Mouse (Mus musculus): Measurements from ENCODE around the gene Cd19. TPM values are rescaled to one million over a fixed set of nuclear protein-coding genes. Genes with fewer than 3 reads are reported as not detected.

Gene Cd19
- 0.40 TPM in 1 of 2 replicates, not detected in the other for polyA plus RNA-seq (2016; fragmentation: Nextera tagmentation; extraction: Ambion mirVana)

DNA sequence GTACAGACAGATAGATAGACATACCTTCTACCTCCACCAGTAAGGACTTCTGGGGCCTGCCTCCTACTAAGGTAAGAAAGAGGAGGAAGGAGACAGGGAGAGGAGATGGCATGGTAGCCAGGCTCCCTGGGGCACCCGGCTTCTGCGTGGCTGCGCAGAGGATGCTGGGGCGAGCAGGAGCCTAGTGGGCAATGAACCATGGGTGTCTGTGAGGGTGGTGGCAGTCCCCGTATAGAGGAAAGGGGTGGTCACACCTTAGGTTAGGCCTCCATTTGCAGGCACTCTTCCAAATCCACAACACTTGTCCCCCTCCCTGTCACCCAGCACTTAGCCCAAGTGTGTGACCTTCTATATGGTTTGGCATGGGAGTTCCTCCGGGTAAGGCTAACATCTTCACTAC, at the start of gene Cd19:
Gene Cd19, minus strand, starts transcription at position 165 of the 400 bp plus-strand sequence.
- Histone ChIP-seq H3K27ac (no peak within 1 kb of the TSS), H3K9ac (no peak within 1 kb of the TSS), H3K36me3 (replicated peaks) (no peaks in the 10 kb centered on the region), H3K4me2 (no peak within 1 kb of the TSS), H3K27me3 (no peaks in the 10 kb centered on the region), H3K4me3 (replicated peaks) (no peak within 1 kb of the TSS), H3K9me3 (no peaks in the 10 kb centered on the region), H3K4me1 (peaks cover 20% of the 10 kb centered on the region)
- no peak for ATAC-seq (ENCODE audit: low FRiP score)
- 96% methylated on average over 6 of the region's 6 CpGs for WGBS

DNA sequence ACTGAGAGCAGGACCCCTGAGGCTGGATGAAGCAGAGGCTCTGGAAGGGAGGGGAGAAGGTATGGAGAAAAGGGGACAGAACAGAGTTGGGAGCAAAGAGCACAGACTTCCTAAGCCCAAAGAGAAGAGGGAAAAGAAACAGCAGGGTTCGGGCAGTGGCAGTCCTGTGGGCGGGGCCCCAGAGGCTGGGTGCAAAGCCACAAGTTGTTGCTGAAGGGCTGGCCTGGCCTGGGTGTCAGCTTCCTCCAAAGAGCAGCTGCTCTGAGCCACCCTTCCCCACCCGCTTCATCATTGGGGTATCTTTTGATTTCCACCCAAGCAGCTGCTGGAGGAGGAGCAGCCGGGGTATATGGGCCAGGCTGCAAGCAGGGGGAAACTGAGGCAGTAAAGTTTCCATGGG, 49.4 kb upstream of the Cd19 start:
- Histone ChIP-seq H3K4me1 (no peaks in the 10 kb centered on the region), H3K36me3 (replicated peaks) (peaks cover 30% of the 10 kb centered on the region), H3K9ac (no peak overlapping the region), H3K4me3 (replicated peaks) (no peak overlapping the region), H3K9me3 (no peaks in the 10 kb centered on the region), H3K4me2 (no peak overlapping the region), H3K27ac (no peak overlapping the region), H3K27me3 (peaks cover 3% of the 10 kb centered on the region; the same call in 1 of the 2 replicates)
- ATAC-seq (ENCODE audit: low FRiP score) = no peak
- WGBS = 66% methylated on average over 4 of the region's 4 CpGs

DNA sequence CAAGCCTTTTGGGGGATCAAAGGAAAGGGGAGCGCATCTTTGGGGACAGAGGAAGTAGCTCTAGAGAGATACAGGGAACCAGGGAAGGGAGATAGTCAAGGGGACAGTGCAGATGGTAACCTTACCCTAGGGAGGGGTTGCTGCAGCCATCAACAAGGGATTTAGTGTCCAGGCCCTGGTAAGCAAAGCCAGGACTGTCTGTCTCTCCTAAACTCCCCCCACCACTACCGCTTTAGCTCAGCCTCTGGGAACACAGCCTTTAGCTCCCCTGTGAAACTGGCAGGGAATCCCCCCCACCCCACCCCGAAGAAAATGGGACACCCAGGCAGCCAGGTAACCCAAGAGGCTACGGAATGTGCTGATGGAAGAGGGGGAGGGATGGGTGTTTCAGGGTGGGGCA, 48.9 kb upstream of the Cd19 start:
- Histone ChIP-seq H3K36me3 (replicated peaks) (peaks cover 24% of the 10 kb centered on the region), H3K9ac (no peak overlapping the region), H3K9me3 (no peaks in the 10 kb centered on the region), H3K27ac (no peak overlapping the region), H3K4me3 (replicated peaks) (no peak overlapping the region), H3K4me2 (no peak overlapping the region), H3K4me1 (no peaks in the 10 kb centered on the region), H3K27me3 (peaks cover 3% of the 10 kb centered on the region; the same call in 1 of the 2 replicates)
- 67% methylated on average over 4 of the region's 4 CpGs for WGBS
- ATAC-seq (ENCODE audit: low FRiP score) = no peak

DNA sequence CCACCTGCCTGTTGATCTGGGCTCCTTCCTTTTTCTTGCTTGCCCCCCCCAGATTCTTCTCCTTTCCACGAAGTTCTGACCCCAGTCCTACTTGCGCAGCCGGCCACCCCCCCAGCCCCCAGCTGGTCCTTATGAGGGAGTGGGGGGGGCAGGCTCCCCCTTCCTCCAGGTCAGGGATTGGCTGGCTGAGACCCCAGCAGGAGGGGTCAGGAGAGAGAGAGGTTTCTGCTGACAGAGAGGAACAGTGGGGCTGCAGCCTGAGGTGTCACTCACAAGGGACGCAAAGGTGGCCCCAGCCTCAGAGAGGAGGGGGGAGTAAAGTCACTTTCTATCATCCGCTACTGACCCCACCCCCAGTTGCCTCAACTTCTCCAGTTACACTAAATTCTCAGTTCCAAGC, 48.3 kb upstream of the Cd19 start, which contains the start of gene Atp2a1:
Gene Atp2a1, minus strand, starts transcription at position 105 of the 400 bp plus-strand sequence.
- Histone ChIP-seq H3K4me1 (no peaks in the 10 kb centered on the region), H3K27ac (no peak within 1 kb of the TSS), H3K36me3 (replicated peaks) (peaks cover 19% of the 10 kb centered on the region), H3K4me3 (replicated peaks) (no peak within 1 kb of the TSS), H3K27me3 (peaks cover 3% of the 10 kb centered on the region; the same call in 1 of the 2 replicates), H3K9me3 (no peaks in the 10 kb centered on the region), H3K9ac (no peak within 1 kb of the TSS), H3K4me2 (no peak within 1 kb of the TSS)
- ATAC-seq (ENCODE audit: low FRiP score) = no peak
- 56% methylated on average over 5 of the region's 5 CpGs for WGBS

DNA sequence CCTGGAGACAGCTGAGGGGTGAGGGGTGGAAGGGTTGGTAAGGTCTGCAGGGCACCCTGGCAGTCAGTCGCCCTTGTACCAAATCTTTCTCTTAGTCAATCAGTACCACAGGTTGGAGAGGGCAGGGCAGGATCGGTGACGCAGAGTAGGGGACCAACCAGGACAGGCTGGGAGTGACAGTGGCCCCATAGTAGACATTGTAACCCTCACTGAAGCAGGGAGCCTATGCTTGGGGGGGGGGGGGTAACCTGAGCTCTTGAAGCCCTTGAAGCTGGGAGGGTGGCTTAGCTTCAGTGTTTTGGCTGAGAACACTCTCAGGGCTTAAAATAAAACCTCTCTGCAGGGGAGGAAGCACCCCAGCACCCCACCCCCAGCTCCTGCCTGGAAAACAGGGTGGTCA, 46.9 kb upstream of the Cd19 start:
- 53% methylated on average over 3 of the region's 3 CpGs for WGBS
- Histone ChIP-seq H3K36me3 (replicated peaks) (peaks cover 5% of the 10 kb centered on the region), H3K9me3 (no peaks in the 10 kb centered on the region), H3K4me3 (replicated peaks) (no peak overlapping the region), H3K27me3 (peaks cover 3% of the 10 kb centered on the region; the same call in 1 of the 2 replicates), H3K9ac (no peak overlapping the region), H3K27ac (no peak overlapping the region), H3K4me2 (no peak overlapping the region), H3K4me1 (no peaks in the 10 kb centered on the region)
- no peak for ATAC-seq (ENCODE audit: low FRiP score)

DNA sequence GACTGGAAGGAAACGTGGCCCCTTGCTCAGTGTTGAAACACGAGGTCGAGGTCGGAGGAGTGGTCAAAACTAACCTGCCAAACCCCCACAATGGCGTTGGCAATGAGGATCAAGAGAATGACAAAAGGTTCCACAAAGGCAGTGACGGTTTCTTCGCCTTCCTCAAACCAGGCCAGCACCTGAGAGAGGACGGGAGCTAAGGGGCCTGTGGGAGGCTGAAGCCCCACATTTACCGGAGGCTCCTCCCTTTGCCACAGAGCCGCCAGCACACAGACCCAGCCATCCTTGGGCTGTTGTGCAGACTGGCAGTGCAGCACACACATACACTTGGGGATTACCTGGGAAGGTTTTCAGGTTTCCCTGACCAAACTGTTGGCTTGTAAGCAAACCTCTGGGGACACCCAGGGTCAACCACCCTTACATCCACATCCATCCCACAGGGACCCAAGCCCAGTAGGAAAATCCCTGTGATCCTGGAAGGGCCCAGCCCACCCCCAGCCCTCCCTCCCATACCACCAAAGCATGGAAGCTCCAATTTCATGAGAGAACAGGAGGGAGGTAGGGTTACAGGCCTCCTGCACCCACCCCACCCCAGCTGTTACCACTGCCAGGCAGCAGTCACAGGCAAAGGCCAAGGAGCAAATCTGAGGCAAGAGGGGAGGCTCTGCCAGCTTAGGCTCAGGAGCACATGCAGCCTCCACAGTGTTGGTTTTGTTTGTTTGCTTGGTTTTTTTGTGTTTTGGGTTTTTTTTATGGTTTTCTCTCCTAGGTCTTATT, 46.1 kb upstream of the Cd19 start:
- Histone ChIP-seq H3K4me1 (no peaks in the 10 kb centered on the region), H3K27ac (no peak overlapping the region), H3K27me3 (peaks cover 3% of the 10 kb centered on the region; the same call in 1 of the 2 replicates), H3K9ac (no peak overlapping the region), H3K4me2 (no peak overlapping the region), H3K4me3 (replicated peaks) (no peak overlapping the region), H3K36me3 (replicated peaks) (no peaks in the 10 kb centered on the region), H3K9me3 (no peaks in the 10 kb centered on the region)
- no peak for ATAC-seq (ENCODE audit: low FRiP score)
- 57% methylated on average over 10 of the region's 10 CpGs for WGBS

DNA sequence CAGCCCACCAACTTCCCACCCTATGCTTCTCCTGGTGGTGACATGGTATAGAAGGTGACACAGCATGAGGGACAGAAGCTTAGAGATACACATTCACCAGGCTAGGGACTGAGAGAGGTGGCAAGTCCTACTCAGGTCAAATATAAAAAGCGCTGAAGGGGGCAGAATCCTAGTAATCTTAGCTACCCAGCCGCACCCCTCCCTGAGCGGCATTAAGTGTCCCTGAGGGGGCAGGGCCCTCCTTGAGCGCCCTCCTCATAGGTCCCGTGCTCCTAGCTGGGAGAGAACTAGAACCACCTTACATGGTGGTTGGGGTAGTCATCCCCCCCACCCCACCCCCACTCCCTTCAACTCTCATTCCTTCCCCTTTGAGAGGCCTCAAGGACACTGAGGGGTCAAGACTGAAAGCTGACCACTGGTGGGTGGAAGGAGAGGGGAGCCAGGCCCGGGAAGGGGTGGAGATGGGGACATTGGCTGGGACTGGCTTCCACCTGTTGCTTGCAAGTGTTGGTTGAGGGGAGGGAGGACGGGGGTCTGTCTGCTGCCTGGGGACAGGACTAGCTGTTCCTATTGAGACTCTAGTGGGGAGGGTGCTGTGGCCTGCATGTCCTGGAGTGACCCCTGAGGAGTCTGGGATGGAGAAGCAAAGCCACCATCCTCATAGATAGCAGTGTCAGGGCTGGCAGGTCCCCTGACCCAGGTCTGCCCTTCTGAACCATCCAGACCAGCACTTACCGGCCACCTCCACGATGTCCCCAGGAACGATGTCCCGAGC, 44.3 kb upstream of the Cd19 start:
- WGBS = 82% methylated on average over 11 of the region's 11 CpGs
- no peaks in the 10 kb centered on the region for H3K9me3 ChIP-seq
- no peak overlapping the region for H3K4me2 ChIP-seq
- H3K27ac ChIP-seq = no peak overlapping the region
- no peaks in the 10 kb centered on the region for H3K4me1 ChIP-seq
- no peak overlapping the region for H3K9ac ChIP-seq
- H3K36me3 ChIP-seq (replicated peaks) = no peaks in the 10 kb centered on the region
- no peak for ATAC-seq (ENCODE audit: low FRiP score)
- peaks cover 3% of the 10 kb centered on the region; the same call in 1 of the 2 replicates for H3K27me3 ChIP-seq
- no peak overlapping the region for H3K4me3 ChIP-seq (replicated peaks)

DNA sequence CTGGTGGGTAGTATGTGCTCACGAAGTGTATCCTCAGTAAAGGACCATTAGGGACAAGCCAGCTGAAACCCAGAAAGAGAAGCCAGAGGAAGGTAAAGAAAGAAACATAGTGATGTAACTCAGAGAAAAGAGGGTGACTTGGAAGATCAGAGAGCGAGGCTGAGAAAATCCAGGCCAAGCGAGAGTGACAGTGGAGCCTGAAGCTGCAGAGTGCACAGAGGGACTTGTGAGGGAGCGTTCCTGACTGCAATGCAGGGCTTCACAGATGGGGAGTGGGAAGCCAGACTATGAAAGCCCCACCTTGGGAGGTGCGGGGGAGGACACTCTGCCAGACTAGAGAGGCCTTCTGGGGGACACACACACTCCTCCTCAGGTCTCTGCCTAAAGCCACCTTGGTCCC, 43.5 kb upstream of the Cd19 start:
- H3K9me3 ChIP-seq = no peaks in the 10 kb centered on the region
- 85% methylated on average over 5 of the region's 5 CpGs for WGBS
- peaks cover 3% of the 10 kb centered on the region; the same call in 1 of the 2 replicates for H3K27me3 ChIP-seq
- no peaks in the 10 kb centered on the region for H3K4me1 ChIP-seq
- H3K4me2 ChIP-seq = no peak overlapping the region
- no peak overlapping the region for H3K27ac ChIP-seq
- no peak for ATAC-seq (ENCODE audit: low FRiP score)
- H3K36me3 ChIP-seq (replicated peaks) = no peaks in the 10 kb centered on the region
- H3K4me3 ChIP-seq (replicated peaks) = no peak overlapping the region
- no peak overlapping the region for H3K9ac ChIP-seq

DNA sequence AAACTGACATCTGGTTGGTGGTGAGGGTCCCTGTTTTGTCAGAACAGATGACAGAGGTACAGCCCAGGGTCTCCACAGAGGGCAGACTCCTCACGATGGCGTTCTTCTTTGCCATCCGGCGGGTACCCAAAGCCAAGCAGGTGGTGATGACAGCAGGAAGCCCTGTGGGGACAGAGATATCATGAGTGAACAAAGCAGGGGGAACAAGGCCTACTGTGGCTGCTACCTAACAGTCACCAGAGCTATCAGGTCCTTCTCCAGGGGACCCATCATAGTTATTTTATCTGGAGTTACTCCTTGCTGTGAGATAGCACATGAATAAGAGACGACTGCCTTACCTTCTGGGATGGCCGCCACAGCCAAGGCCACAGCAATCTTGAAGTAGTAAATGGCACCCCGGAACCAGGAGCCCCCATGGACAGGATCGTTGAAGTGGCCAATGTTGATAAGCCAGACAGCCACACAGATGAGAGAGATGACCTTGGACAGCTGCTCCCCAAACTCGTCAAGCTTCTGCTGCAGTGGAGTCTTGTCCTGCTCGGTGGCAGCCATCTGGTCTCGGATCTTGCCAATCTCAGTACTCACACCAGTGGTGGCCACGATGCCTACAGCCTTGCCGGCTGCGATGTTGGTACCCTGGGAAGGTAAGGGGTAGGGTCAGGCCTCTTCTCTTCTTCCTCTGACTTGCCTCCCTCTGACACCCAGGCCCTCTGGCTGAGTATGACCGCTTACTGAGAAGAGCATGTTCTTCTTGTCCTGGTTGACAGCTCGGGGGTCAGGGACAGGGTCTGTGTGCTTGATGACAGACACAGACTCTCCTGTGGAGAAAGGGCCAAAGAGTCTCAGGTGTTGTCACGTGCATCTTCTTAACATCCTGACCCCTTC, 41.9 kb upstream of the Cd19 start:
- Histone ChIP-seq H3K4me3 (replicated peaks) (no peak overlapping the region), H3K27me3 (peaks cover 3% of the 10 kb centered on the region; the same call in 1 of the 2 replicates), H3K9ac (no peak overlapping the region), H3K4me2 (no peak overlapping the region), H3K27ac (no peak overlapping the region), H3K4me1 (no peaks in the 10 kb centered on the region), H3K9me3 (no peaks in the 10 kb centered on the region), H3K36me3 (replicated peaks) (no peaks in the 10 kb centered on the region)
- ATAC-seq (ENCODE audit: low FRiP score) = no peak
- 92% methylated on average over 17 of the region's 17 CpGs for WGBS

DNA sequence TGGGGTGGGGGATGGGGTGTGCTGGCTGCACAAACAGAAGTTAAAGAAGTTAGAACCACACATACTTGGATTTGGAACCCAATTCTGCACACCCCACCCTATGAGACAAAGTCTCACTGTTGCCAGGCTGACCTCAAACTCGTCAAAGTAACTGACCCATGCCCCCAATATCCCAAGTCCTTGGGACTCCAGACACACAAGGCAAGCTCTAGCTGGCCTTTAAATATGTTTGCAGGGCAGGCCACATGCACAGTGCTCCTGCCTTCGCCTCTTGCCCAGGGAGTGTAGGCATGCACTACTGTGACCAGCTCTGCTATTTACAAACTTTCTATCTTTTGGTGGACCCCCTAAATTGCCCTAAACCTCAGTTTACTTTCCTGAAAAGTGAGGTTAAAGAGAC, 40.6 kb upstream of the Cd19 start:
- no peak overlapping the region for H3K9ac ChIP-seq
- H3K27ac ChIP-seq = no peak overlapping the region
- no peaks in the 10 kb centered on the region for H3K27me3 ChIP-seq
- H3K4me2 ChIP-seq = no peak overlapping the region
- H3K4me1 ChIP-seq = no peaks in the 10 kb centered on the region
- H3K36me3 ChIP-seq (replicated peaks) = no peaks in the 10 kb centered on the region
- H3K9me3 ChIP-seq = no peaks in the 10 kb centered on the region
- no peak overlapping the region for H3K4me3 ChIP-seq (replicated peaks)
- ATAC-seq (ENCODE audit: low FRiP score) = no peak
- WGBS = 76% methylated on average over 2 of the region's 2 CpGs

DNA sequence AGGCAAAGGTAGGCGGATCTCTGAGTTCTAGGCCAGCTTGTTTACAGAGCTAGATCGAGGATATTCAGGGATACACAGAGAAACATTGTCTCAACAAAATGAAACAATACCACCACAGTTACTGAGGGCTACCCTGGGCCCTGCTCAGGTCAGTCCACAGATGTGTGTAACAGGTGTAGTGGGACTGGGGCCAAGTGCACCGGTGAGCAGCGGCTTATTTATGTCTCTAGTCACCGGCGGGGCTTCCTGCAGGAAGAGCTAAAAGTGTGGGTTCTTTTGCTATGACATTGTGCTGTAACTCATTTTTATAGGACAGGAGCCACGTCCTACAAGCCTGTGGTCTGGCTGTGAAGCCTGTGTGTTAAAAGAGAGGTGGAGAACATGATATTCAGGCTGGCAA, 39.2 kb upstream of the Cd19 start:
- Histone ChIP-seq H3K9ac (no peak overlapping the region), H3K27ac (no peak overlapping the region), H3K4me2 (no peak overlapping the region), H3K4me3 (replicated peaks) (no peak overlapping the region), H3K36me3 (replicated peaks) (no peaks in the 10 kb centered on the region), H3K4me1 (no peaks in the 10 kb centered on the region), H3K27me3 (no peaks in the 10 kb centered on the region), H3K9me3 (no peaks in the 10 kb centered on the region)
- 86% methylated on average over 7 of the region's 7 CpGs for WGBS
- no peak for ATAC-seq (ENCODE audit: low FRiP score)

DNA sequence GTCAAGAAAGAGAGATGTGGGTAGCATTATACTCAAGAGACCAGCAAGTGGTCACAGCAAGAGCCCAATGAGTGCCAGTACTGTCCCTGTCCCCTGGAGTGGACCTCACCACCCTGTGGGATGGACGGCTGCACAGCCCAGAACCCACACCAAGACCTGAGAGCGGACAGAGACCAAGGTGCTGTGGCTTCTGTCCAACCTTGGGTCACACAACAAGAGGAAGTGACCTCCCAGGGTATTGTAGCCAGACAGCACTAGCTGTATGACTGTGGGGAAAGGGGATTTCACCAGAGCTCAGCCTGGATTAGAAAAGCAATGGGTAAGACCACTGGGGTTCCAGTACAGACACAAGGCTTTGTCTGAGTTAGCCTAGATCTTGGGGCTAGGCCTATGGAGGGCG, 37.6 kb upstream of the Cd19 start:
- Histone ChIP-seq H3K4me2 (no peak overlapping the region), H3K36me3 (replicated peaks) (no peaks in the 10 kb centered on the region), H3K4me1 (no peaks in the 10 kb centered on the region), H3K9ac (no peak overlapping the region), H3K27me3 (no peaks in the 10 kb centered on the region), H3K4me3 (replicated peaks) (no peak overlapping the region), H3K9me3 (no peaks in the 10 kb centered on the region), H3K27ac (no peak overlapping the region)
- no peak for ATAC-seq (ENCODE audit: low FRiP score)
- 92% methylated on average over 3 of the region's 3 CpGs for WGBS
